Mouse (Mus musculus) cortical plate, adult 2 months (tissue): ENCODE data around the gene Lingo1.

Experiments
- CTCF ChIP-seq: fragments of 200-500 bp; IDR thresholded peaks from 2 replicates; pipeline ENCODE4 v1.5.1; 2011; ENCODE audit warnings: mild to moderate bottlenecking, control low read depth, low read length; ENCODE audit not compliant: insufficient read depth; ENCODE audit errors: extremely low read depth
- POLR2A ChIP-seq: fragments of 200-500 bp; IDR thresholded peaks from 2 replicates; pipeline ENCODE4 v1.6.1; 2011; ENCODE audit warnings: mild to moderate bottlenecking, low read length, control low read depth; ENCODE audit not compliant: insufficient read depth; ENCODE audit errors: extremely low read depth

DNA sequence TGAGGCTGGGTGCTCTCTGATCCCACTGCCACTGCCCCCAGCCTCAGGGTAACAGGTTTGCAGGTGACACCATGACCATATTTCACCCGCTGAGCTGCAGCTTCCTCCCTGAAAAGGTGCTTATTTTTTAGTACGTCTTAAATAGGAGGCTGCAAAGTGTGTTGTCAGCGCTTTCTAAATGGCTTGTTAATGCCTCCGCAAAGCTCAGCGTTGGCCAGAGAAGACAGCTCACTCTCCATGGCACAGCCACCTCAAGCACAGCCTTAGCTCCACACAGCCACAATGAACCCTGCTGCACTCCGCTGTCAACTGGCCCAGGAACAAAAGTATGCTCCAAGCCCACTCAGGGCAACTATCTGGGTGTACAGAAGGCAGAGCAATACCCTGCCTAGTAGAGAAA lies 85.3 kb downstream of the Lingo1 start:
- TF ChIP-seq CTCF (no peak), POLR2A (no peak)
